Mouse (Mus musculus): ENCODE data around the gene Fam171a1. TPM values are rescaled to one million over a fixed set of nuclear protein-coding genes. Genes with fewer than 3 reads are reported as not detected.
"Not testable (repeated sequence)": the region's sequence is repeated elsewhere in the genome, so short reads cannot be mapped to it uniquely, and the experiment has no call there.

Gene Fam171a1
- polyA plus RNA-seq, 1 experiment from 2014 or later = 9.7 TPM

- not testable (repeated sequence) for H3K4me3 ChIP-seq (ENCODE audit: low read depth, low read length); H3K27ac ChIP-seq (replicated peaks); H3K27me3 ChIP-seq (ENCODE audit: control insufficient read depth, insufficient read depth, low read length); H3K9ac ChIP-seq (ENCODE audit: low read length); H3K36me3 ChIP-seq (ENCODE audit: control insufficient read depth, insufficient read depth, low read length); H3K4me1 ChIP-seq (replicated peaks; ENCODE audit: control insufficient read depth, insufficient read depth); DNase-seq (ENCODE audit: low spot score); H3K9me3 ChIP-seq (ENCODE audit: control insufficient read depth, low read length); H3K4me2 ChIP-seq (replicated peaks; ENCODE audit: low read depth); ATAC-seq (ENCODE audit: low FRiP score, low TSS enrichment)
- WGBS = 94% methylated on average over 4 of the region's 4 CpGs
- TF ChIP-seq CTCF (IDR thresholded peaks at IDR 0.05; ENCODE audit: low read depth) = peak; percentile 64
These were observed 62.0 kb downstream of the Fam171a1 start for GRCm38 (mm10) chr2:3175988-3176387.

- Histone ChIP-seq H3K4me2 (replicated peaks; ENCODE audit: low read depth) (no peak overlapping the region), H3K4me1 (replicated peaks; ENCODE audit: control insufficient read depth, insufficient read depth) (no peaks in the 10 kb centered on the region), H3K27ac (replicated peaks) (no peak overlapping the region), H3K27me3 (ENCODE audit: control insufficient read depth, insufficient read depth, low read length) (no peaks in the 10 kb centered on the region), H3K36me3 (ENCODE audit: control insufficient read depth, insufficient read depth, low read length) (no peaks in the 10 kb centered on the region), H3K9ac (ENCODE audit: low read length) (no peak overlapping the region), H3K4me3 (ENCODE audit: low read depth, low read length) (no peak overlapping the region), H3K9me3 (ENCODE audit: control insufficient read depth, low read length) (no peaks in the 10 kb centered on the region)
- 68% methylated on average over 3 of the region's 3 CpGs for WGBS
- ATAC-seq (ENCODE audit: low FRiP score, low TSS enrichment) (no peak), DNase-seq (ENCODE audit: low spot score) (no peak)
- TF ChIP-seq EP300 (optimal IDR thresholded peaks at IDR 0.05) (no peak), CTCF (IDR thresholded peaks at IDR 0.05; ENCODE audit: low read depth) (no peak)
These were observed 62.7 kb downstream of the Fam171a1 start for GRCm38 (mm10) chr2:3176751-3177150.

- no peak overlapping the region for H3K9ac ChIP-seq (ENCODE audit: low read length)
- H3K4me2 ChIP-seq (replicated peaks; ENCODE audit: low read depth) = no peak overlapping the region
- H3K4me1 ChIP-seq (replicated peaks; ENCODE audit: control insufficient read depth, insufficient read depth) = no peaks in the 10 kb centered on the region
- no peaks in the 10 kb centered on the region for H3K36me3 ChIP-seq (ENCODE audit: control insufficient read depth, insufficient read depth, low read length)
- H3K27ac ChIP-seq (replicated peaks) = no peak overlapping the region
- H3K9me3 ChIP-seq (ENCODE audit: control insufficient read depth, low read length) = no peaks in the 10 kb centered on the region
- TF ChIP-seq CTCF (IDR thresholded peaks at IDR 0.05; ENCODE audit: low read depth) (no peak), EP300 (optimal IDR thresholded peaks at IDR 0.05) (no peak)
- WGBS = 70% methylated on average over 4 of the region's 4 CpGs
- H3K4me3 ChIP-seq (ENCODE audit: low read depth, low read length) = no peak overlapping the region
- no peaks in the 10 kb centered on the region for H3K27me3 ChIP-seq (ENCODE audit: control insufficient read depth, insufficient read depth, low read length)
- no peak for DNase-seq (ENCODE audit: low spot score)
- ATAC-seq (ENCODE audit: low FRiP score, low TSS enrichment) = no peak
These were observed 66.5 kb downstream of the Fam171a1 start for GRCm38 (mm10) chr2:3180550-3180949.

- Histone ChIP-seq H3K27ac (replicated peaks) (no peak overlapping the region), H3K4me3 (ENCODE audit: low read depth, low read length) (no peak overlapping the region), H3K36me3 (ENCODE audit: control insufficient read depth, insufficient read depth, low read length) (no peaks in the 10 kb centered on the region), H3K9me3 (ENCODE audit: control insufficient read depth, low read length) (no peaks in the 10 kb centered on the region), H3K4me1 (replicated peaks; ENCODE audit: control insufficient read depth, insufficient read depth) (no peaks in the 10 kb centered on the region), H3K4me2 (replicated peaks; ENCODE audit: low read depth) (no peak overlapping the region), H3K9ac (ENCODE audit: low read length) (no peak overlapping the region), H3K27me3 (ENCODE audit: control insufficient read depth, insufficient read depth, low read length) (no peaks in the 10 kb centered on the region)
- ATAC-seq (ENCODE audit: low FRiP score, low TSS enrichment) (no peak), DNase-seq (ENCODE audit: low spot score) (no peak)
- 65% methylated on average over 5 of the region's 5 CpGs for WGBS
- TF ChIP-seq EP300 (optimal IDR thresholded peaks at IDR 0.05) (no peak), CTCF (IDR thresholded peaks at IDR 0.05; ENCODE audit: low read depth) (no peak)
These were observed 69.6 kb downstream of the Fam171a1 start for GRCm38 (mm10) chr2:3183656-3184055.

- WGBS = 78% methylated on average over 5 of the region's 5 CpGs
- no peak overlapping the region for H3K9ac ChIP-seq (ENCODE audit: low read length)
- H3K9me3 ChIP-seq (ENCODE audit: control insufficient read depth, low read length) = no peaks in the 10 kb centered on the region
- no peak overlapping the region for H3K4me2 ChIP-seq (replicated peaks; ENCODE audit: low read depth)
- no peaks in the 10 kb centered on the region for H3K4me1 ChIP-seq (replicated peaks; ENCODE audit: control insufficient read depth, insufficient read depth)
- TF ChIP-seq EP300 (optimal IDR thresholded peaks at IDR 0.05) (no peak), CTCF (IDR thresholded peaks at IDR 0.05; ENCODE audit: low read depth) (peak; percentile 59)
- no peak overlapping the region for H3K4me3 ChIP-seq (ENCODE audit: low read depth, low read length)
- ATAC-seq (ENCODE audit: low FRiP score, low TSS enrichment) (no peak), DNase-seq (ENCODE audit: low spot score) (peak; percentile 38)
- H3K36me3 ChIP-seq (ENCODE audit: control insufficient read depth, insufficient read depth, low read length) = no peaks in the 10 kb centered on the region
- H3K27ac ChIP-seq (replicated peaks) = no peak overlapping the region
- H3K27me3 ChIP-seq (ENCODE audit: control insufficient read depth, insufficient read depth, low read length) = no peaks in the 10 kb centered on the region
These were observed 71.3 kb downstream of the Fam171a1 start for GRCm38 (mm10) chr2:3185335-3185734.

- H3K9me3 ChIP-seq (ENCODE audit: control insufficient read depth, low read length) = no peaks in the 10 kb centered on the region
- TF ChIP-seq CTCF (IDR thresholded peaks at IDR 0.05; ENCODE audit: low read depth) = no peak
- TF ChIP-seq EP300 (optimal IDR thresholded peaks at IDR 0.05) = no peak
- DNase-seq (ENCODE audit: low spot score) (no peak), ATAC-seq (ENCODE audit: low FRiP score, low TSS enrichment) (peak; percentile 29; the same call in 1 of the 2 replicates)
- no peak overlapping the region for H3K27ac ChIP-seq (replicated peaks)
- H3K9ac ChIP-seq (ENCODE audit: low read length) = no peak overlapping the region
- no peaks in the 10 kb centered on the region for H3K4me1 ChIP-seq (replicated peaks; ENCODE audit: control insufficient read depth, insufficient read depth)
- H3K4me2 ChIP-seq (replicated peaks; ENCODE audit: low read depth) = no peak overlapping the region
- no peak overlapping the region for H3K4me3 ChIP-seq (ENCODE audit: low read depth, low read length)
- WGBS = 86% methylated on average over 10 of the region's 10 CpGs
- H3K27me3 ChIP-seq (ENCODE audit: control insufficient read depth, insufficient read depth, low read length) = no peaks in the 10 kb centered on the region
- H3K36me3 ChIP-seq (ENCODE audit: control insufficient read depth, insufficient read depth, low read length) = no peaks in the 10 kb centered on the region
These were observed 74.9 kb downstream of the Fam171a1 start for GRCm38 (mm10) chr2:3188745-3189475.
